Mouse (Mus musculus) 3T3-L1 (cell line): ENCODE results near the gene Tuba1b.

Source experiments
- DNase-seq: peaks from one replicate; pipeline ENCODE4 v3.0.0-alpha.2; 2015; ENCODE audit warnings: low read depth, low spot score

Gene Tuba1b

DNA sequence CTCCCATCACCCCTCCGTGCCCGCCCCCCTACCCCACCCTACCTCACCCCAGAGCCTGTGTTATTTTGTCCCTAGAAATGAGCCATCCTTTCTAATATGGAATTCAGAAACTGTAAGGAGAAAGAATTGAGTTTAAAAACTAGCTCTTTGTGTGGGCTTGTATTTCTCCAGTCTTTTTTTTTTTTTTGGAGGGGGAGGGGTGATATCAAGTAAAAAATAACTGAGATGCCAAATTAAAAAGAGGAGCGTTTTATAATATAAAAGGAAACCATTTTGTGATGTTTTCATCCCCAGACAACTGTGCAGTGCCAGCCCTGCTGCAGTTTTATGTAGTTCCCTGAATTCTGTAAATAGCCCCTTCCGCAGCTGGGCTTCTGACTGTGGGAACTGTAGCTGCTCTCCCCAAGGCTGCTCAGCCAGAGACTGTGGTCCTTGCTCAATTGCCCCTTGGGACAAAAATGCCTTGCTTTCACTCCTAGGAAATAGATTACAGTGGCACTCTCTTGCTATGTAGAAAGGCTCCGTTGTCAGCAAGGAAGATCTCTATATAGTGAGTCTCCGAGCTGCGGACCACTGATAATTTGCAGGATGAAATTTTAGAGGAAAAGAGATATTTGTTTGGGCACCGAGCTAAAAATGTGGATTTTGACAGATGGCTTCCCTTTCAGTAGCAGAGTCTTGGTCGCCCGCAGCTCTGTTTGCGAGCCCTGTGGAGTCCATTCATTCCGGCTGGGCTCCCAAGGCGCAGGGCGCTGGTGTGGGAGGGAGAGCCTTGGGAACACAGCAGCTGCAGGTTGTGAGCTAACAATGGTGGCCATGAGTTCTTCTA is 20.3 kb upstream of the Tuba1b start:
- DNase-seq = no peak

DNA sequence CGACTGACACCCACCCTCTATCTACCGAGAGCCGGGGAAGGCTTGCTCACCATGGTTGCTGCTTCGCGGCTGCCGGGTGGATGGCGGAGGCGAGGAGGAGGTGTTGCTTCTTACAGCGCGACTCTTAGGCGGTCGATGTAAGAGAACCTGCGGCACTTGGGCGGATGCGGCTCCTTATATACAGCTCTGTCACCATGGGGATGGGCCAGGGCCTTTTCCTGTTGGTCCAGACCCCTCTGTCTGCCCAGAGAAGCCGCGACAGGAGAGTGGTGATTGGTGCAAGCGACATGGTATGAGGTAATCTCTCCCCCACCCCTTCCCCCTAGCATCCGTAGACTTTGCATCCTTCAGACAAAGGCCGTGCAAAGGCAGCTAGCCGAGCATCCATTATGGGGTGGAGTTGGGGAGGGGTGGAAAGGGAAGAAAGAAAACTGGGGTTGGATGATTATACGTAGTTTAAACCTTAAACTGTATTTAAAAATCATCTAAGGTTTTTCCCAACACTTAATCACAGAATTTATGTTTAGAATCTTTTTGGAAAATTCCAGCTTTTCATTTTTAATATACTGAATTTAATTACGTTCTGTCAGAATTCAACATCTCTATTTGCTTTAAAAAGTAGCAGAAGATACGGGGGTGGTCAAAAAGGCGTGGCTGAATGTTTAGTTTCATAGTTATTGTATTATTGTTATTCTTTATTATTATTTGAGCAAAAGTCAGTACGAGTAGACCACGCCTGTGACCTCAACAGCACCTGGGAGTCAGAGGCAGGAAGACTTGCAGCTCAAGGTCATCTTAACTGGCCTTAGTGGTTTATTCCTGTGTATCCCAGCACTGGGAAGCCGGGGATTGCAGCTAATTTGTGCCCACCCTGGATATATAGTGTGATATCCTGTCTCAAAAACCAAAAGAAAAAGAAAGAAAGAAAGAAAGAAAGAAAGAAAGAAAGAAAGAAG is 19.3 kb upstream of the Tuba1b start, which contains the start of the genes Gm49450 and Tuba1a:
Gene Gm49450, minus strand, starts transcription at position 151 of the 956 bp plus-strand sequence.
Gene Tuba1a, minus strand, starts transcription at position 303 of the 956 bp plus-strand sequence.
- DNase-seq = peak; percentile 100

DNA sequence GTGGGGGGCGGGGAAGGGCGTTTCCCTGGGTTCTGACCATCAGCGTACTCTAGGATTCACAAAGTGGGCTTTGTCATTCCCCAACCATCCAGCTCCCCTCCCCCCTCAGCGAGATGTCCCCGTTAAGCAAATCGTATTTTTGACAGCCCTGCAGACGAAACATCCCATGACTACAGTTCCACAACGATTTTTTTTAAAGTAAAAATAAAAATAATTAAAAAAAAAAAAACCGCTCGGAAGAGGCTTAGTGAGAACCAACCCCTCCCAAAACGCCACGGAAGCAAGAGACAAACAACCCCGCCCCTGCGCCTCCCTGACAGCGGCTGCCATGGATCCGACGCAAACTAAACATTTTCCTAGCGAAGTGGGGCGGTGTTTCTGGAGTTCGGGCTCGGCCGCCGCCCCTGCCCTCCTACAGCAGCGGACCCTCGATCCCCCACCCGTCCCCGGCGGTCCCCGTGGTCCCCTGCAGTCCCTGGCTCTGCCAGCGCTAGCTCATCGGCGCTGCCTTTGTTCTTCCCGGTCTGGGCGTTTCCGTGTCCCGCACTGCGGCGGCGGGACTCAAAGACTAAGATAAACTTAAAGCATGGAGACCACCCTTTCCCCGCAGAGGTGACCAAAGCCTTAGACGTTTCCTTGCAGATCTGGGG is 18.5 kb upstream of the Tuba1b start:
- peak; percentile 85 for DNase-seq

DNA sequence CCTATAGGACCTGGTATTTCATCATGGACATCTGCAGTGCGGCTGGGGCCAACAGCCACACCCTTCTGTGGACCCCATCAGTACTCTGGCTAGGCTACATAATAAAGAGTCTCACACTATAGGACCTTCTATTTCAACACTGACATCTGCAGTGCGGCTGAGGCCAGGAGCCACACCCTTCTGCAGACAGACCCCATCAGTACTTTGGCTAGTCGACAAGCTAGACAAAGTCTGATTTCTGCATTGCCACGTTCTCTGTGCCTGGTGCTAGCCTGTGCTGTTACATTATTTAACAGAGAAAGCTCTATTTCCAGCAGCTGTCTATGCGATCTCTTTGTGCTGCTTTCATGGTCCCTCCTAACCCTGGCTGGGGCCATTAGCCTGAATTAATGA is 17.7 kb upstream of the Tuba1b start:
- DNase-seq = peak; percentile 48

DNA sequence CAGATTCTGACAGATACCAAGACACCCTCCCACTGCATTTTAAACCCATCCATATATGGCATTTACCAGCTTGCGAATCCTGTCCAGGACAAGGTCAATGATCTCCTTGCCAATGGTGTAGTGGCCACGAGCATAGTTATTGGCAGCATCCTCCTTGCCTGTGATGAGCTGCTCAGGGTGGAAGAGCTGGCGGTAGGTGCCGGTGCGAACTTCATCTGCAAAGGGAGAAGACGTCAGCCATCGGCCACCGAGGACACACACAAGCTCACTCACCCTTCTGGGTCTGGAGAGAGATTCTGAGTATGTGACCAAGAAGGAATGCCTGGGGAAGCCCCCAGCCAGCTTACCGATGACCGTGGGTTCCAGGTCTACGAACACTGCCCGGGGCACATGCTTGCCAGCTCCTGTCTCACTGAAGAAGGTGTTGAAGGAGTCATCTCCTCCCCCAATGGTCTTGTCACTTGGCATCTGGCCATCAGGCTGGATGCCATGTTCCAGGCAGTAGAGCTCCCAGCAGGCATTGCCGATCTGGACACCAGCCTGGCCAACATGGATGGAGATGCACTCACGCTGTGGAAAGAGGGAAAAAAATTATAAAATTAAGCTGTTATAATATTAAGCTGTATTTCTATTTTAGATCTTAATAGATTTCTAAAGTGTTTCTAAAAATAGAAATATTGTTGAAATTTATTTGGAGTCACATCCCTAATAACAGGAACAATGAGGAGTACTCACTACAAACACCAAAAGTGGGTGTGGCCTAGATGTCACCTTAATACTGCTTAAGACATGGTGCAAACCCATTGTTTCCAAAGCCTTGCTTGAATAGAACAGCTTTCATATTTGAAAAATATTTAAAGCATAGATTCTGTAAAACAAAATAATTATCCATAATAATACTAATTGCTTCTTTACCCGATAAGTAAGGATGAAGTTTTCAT is 17.0 kb upstream of the Tuba1b start:
- DNase-seq = peak; percentile 38

DNA sequence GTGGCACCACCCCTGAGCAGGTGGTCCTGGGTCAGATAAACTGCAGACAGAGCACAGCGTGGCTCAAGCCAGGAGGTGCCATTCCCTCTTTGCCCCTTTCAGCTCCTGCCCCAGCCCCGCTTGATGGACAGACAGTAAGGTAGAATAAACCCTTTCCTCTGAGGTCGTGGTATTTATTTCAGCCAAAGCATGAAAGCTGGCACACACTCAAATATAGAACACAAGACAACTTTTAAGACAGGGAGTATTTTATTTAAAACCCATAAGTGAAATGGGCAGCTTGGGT is 15.2 kb upstream of the Tuba1b start:
- DNase-seq = no peak

DNA sequence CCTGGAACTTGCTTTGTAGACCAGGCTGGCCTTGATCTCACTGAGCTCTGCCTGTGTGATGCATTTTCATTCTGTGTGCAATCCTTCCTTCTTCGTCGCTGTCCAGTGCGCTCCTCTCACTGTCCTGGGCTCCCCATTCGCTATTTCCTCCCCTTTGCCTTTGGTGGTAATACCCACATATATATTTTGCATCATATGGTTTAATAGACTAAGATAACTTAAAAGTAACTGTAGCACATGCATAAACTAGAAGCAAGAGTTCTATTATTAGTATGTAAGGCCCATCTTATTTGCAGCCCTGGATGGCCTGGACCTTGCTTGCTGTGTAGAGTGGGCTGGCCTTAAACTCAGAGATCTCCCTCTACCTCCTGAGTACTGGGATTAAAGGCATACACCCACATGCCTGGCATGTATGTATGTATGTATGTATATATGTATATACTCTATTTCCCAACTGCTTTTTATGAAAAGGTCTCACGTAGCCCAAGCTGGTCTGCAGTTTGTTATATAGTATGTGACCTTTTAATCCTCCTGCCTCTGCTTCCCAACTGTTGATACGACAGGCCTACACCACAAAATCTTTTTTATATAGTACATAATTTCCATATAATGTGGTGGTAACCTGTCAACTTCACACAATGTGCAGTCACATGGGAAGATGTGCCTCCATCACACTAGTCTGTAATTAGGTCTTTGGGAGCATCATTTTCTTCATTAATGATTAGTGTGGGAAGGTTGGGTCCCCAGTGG is 14.7 kb upstream of the Tuba1b start:
- DNase-seq = peak; percentile 33

DNA sequence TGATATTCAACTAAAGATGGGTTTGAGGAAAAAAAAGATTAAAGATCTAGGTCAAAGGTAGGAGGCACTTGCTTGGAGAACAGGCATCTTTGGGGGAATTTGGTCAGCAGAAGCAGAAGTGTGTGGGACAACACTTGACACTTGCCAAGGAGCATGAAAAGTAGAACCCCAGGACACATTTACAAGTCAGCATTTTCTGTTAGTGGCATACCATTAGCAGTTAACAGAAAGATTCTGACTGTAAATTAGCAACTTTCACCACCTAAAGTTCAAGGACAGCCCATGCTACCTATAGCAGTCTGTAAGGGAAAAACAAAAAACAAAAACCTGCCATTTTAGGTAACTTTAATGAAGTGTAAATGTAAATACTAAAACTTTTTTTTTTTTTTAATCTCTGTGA is 14.0 kb upstream of the Tuba1b start:
- DNase-seq = no peak

DNA sequence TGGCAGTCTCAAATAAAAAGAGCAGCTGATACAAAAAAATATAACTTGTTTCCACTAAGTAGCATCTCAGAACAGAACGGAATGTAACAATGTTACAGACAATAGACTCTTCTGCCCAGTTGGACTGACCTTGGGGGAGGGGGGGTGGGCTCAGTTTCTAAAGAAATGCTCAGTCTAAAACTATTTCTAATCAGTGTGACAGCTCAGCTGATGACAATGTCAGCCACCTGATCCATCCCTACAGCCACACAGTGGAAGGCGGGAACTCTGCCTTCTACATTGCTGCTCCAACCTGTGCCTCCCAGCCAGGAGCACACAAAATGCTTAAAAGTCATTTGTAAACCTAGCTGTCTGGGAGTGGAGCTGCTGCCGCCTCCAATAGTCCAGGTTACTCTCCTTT is 13.5 kb upstream of the Tuba1b start:
- no peak for DNase-seq

DNA sequence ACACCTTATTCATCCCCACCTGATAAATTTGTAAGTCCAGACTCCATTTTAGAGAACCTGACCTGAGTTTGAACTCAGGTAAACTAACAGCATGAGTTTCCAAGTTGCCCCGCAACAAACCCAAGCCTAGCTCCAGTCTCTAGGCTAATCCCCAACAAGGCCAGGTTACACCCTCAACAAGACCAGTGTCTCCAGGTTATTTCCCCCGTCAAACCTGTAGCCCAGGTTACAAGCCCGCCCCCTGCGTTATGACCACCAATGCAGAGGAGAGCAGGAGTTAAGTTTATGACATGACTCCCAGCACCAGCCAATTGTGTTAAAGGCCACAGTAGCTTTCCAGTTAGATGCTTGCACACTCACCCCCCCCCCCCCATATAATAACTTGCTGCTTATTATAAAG is 8.8 kb upstream of the Tuba1b start:
- DNase-seq = no peak

DNA sequence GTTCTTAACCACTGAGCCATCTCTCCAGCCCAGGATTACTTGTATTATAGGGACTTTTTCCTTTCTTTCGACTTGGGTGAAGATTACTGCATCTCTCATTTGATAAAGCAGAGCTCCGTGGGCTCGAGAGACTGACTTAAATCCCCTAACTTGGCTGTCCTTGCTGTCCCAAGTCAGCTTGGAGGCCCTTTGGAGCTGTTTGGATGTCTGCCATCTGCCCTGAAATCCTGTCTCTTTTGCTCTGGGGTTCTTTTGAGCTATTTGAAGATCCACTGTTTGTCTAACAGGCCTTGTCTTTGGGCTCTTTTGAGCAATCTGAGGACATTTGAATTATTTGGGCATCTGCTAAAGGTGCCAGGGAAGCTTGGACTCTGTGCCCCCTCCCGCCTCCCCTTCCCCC is 7.7 kb upstream of the Tuba1b start:
- DNase-seq = no peak

DNA sequence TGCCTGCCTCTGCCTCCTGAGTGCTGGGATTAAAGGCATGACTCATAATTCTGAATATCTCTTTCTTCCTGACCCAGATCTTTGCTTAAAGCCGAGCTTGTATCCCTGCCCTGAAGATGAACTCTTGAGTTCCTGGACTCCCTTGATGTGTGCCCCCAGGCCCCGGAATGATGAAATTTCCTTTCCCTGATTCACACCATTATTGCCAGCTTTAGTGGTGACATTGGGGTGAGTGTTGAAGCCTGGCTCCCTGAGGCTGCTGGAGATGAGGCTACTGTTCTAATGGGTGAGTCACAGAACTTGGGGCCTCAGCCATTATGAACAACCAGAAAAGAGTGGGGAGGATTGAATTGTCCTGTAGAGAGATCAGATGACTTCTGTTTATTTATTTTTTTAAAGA is 7.2 kb upstream of the Tuba1b start:
- DNase-seq = peak; percentile 89

DNA sequence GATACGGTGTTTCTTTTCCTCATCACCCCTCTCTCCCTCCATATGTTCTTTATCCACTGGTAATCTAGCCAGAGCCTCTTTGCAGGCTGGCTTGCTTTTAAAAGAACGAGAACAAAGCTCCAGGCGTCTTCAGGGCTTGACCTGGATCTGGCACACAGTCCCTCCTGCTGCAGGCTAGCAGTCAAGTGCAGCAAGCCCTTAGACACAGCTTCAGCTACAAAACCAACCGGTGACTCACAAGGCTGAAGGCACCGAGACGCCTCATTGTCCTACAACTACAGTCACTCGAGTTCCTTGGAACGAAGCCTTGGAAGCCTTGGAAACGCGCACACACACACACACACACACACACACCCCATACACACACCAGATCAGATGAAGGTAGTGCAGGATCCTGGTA is 6.5 kb upstream of the Tuba1b start:
- DNase-seq = no peak

DNA sequence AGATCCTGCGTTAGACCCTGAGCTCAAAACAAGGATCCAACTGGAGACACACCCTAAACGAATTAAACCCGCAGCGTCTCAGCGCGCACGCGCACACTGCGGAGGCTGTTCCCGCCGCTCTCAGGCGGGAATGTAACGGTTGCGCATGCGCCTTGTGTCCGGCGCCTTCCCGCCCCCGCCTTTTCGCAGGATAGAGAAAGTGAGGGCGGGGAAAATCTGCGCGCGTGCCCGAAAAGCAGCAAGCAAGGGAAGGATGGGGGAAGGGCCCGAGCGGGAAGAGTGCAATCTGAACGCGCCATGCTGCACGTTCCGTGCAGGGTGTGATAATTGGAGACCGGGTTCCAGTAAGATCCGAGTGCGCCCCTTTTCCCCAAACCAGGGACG is 540 bp downstream of the Tuba1b start:
- DNase-seq = peak; percentile 98

DNA sequence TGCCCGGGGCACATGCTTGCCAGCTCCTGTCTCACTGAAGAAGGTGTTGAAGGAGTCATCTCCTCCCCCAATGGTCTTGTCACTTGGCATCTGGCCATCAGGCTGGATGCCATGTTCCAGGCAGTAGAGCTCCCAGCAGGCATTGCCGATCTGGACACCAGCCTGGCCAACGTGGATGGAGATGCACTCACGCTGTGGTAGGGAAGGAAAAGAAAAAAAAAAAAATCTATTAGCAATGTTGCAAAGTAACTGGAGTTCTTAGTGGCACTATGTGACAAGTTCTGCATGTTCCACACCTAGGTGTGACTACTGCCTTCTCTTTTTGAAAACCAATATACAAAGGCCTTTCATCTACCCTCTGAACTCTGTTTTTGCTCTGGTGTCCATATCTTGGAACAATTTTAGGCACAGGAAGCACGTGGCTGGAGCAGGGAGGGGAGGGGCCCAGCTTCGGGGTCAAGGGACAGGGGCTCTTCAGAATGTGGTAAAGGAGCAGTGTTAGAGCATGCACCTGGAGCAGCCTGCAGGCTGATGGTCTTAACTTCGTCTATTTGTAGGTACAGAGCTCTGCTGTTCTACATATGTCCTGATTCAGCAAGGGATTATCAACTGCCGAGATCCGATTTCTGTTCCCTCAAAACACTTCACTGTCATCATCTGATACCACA is 1.2 kb downstream of the Tuba1b start:
- DNase-seq = peak; percentile 47

DNA sequence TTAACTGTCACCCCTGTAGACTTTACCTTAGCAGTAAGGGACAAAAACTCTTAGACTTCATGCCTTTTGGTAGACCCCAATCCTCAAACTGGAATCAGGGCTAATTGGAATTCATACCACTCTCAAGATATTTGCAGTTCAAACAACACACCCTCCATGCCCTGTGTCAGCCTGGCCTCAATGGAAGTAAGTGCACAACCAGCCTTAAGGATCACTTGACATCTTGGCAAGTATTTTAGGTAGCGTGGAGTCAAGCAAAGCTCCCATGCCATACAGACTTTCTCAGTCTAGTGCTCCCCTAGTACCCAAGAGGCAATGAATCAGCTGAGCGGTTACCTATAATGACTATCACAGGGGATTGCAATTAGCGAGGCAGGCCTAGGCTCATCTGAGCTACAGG is 3.4 kb downstream of the Tuba1b start:
- DNase-seq = no peak

DNA sequence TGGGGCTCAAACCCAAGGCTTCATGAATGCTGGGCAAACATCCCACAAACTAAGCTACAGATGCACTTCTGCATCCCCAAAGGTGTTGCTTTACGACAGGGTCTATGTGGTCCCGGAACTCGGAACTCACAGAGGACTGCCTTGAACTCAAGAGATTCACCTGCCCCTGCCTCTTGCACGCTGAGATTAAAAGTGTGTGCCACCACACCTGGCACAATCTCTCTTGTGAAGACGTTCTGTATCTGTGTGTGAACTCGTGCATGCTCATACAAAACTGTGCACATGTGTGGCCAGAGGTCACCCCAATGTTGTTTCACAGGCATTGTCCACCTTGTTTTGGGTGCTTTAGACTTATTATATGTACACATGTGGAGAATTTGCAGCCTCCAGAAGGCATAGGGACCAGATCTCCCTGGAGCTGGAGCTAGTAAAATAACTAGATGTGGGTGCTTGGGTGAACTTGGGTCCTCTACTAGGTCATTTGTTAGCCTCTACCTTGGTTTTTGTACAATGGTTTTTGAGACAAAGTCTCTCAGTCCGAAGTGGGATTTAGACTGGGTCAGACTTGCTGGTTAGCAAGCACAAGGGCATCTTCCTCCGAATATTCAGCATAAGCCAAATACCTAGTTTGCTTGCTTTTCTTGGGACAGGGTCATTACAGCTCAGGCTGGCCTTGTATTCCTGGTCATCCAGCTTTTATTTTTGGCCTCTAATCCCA is 4.2 kb downstream of the Tuba1b start:
- DNase-seq = peak; percentile 36

DNA sequence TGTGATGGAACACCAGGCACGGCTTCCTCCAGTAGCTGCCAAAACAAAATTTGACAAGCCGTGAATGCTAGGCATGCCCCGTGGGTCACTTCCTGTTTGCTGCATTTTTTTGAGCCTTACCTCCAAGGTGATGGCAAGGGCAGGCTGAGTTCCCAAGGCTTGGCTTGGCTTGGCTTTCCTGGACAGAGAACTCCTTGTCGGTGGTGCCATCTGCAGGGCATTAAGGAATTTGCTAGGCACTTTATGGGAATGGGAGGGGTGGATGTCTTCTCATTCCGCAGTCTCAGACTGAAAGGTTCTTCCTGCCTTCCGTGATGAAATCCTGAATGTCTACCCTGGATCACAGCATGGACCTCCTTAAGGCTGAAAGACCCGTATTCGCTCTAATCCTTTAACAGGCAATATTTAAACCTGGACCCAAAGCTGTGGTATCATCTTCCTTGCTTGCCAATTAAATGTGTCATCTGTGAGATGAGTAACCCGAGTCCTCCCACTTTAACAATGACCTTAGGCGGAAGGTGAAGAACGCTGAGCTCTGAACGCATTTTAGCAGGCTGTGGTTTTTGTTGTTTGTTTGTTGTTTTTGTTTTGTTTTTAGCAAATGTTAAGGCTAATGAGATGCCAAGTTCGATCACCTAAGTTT is 5.6 kb downstream of the Tuba1b start:
- peak; percentile 99 for DNase-seq

DNA sequence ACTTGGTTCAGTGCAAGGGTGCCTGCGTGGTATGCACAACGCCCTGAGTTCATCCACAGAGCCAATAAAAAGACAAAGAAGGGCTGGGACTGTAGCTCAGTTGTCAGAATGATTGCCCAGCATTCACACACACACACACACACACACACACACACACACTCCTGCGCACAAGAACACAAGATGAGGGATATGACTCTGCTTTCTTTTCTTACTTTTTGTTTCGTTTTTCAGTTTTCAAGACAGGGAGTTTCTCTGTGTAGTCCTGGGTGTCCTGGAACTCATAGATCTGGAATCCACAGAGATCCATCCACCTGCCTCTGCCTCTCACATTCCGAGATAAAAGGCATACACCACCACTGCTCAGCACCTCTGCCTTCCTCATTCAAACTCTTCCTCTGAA is 6.8 kb downstream of the Tuba1b start:
- DNase-seq = no peak
